18 mouse cellular contexts compared by ENCODE assay signal in genomic region chr15:88288051-88288450, GRCm38 (mm10).
A peak's percentile ranks its signal among the peaks of the same experiment; 100 is the strongest.
DNase-seq lines count a peak whose midpoint lies in the region; ATAC-seq and TF ChIP-seq lines count a peak whose summit lies in the region.
"Had no signal": no experiment of that assay in that cellular context is flagged by ENCODE, and none has a peak within 500 bp of the region (broad histone marks: within the 10 kb centered on the region; RNA-seq: fewer than 3 reads in every experiment).

No protein-coding gene starts in this region.

- H3K27ac ChIP-seq in kidney, embryonic 14.5 days (ENCODE audit: low read depth, low read length): no peak overlapping the region
- H3K27ac ChIP-seq in olfactory bulb, adult 2 months (ENCODE audit: insufficient read depth, low read depth, low read length): peak overlapping the region; percentile 94
- H3K27ac ChIP-seq: forebrain, embryonic 15.5 days; hindbrain, embryonic 12.5 days; midbrain, embryonic 10.5 days; neural tube, embryonic 15.5 days had no signal

- no peak for DNase-seq in kidney, postnatal 10 days
- peak; percentile 8 to 36 for DNase-seq in left cerebral cortex, postnatal 25 days (ENCODE audit: low spot score in 2 of 2)
- no peak for DNase-seq in left cerebral cortex, adult 18-20 months (ENCODE audit: low spot score in 2 of 2)
- DNase-seq in brain, embryonic 14.5 days (ENCODE audit: low read depth): peak; percentile 70
- DNase-seq in layer of hippocampus, postnatal 10 days (ENCODE audit: low spot score in 2 of 2): no peak
- DNase-seq: cerebellum, postnatal 10 days; layer of hippocampus, postnatal 36 days; lung, adult 2 months; lung, postnatal 36 days; right cerebral cortex, postnatal 25 days; thymus, postnatal 14 days had no signal

- peaks cover 29% of the 10 kb centered on the region for H3K27me3 ChIP-seq in kidney, embryonic 14.5 days (ENCODE audit: control insufficient read depth, insufficient read depth, low read length)
- H3K27me3 ChIP-seq: forebrain, embryonic 15.5 days had no signal

- H3K4me3 ChIP-seq in kidney, embryonic 14.5 days (ENCODE audit: low read length): no peak overlapping the region
- no peak overlapping the region for H3K4me3 ChIP-seq in olfactory bulb, adult 2 months (ENCODE audit: insufficient read depth, low read depth, low read length)
- H3K4me3 ChIP-seq: forebrain, embryonic 15.5 days; hindbrain, embryonic 12.5 days; midbrain, embryonic 10.5 days; myocyte; neural tube, embryonic 15.5 days had no signal

- intact Hi-C loops in left cerebral cortex, postnatal 25 days (cut with DNase I): no loop called here

- peak; percentile 72; the same call in 1 of the 2 replicates for ATAC-seq in kidney, embryonic 14.5 days (ENCODE audit: low FRiP score, low TSS enrichment)
- ATAC-seq: forebrain, embryonic 15.5 days had no signal

- H3K4me1 ChIP-seq in kidney, embryonic 14.5 days (ENCODE audit: control insufficient read depth, insufficient read depth, low read length): no peaks in the 10 kb centered on the region
- H3K4me1 ChIP-seq in olfactory bulb, adult 2 months (ENCODE audit: control insufficient read depth, insufficient read depth, low read length): peaks cover 25% of the 10 kb centered on the region

- H3K36me3 ChIP-seq in kidney, embryonic 14.5 days (ENCODE audit: control insufficient read depth, insufficient read depth, low read length): no peaks in the 10 kb centered on the region
- H3K36me3 ChIP-seq: forebrain, embryonic 15.5 days; hindbrain, embryonic 12.5 days; midbrain, embryonic 10.5 days; neural tube, embryonic 15.5 days had no signal

- no peak overlapping the region for H3K4me2 ChIP-seq in kidney, embryonic 14.5 days (replicated peaks; ENCODE audit: low read depth, low read length)
- H3K4me2 ChIP-seq: forebrain, embryonic 15.5 days; hindbrain, embryonic 12.5 days; neural tube, embryonic 15.5 days had no signal

- no peak for TF ChIP-seq POLR2A in brain, embryonic 14.5 days (IDR thresholded peaks at IDR 0.05; ENCODE audit: borderline replicate concordance, extremely low read depth, insufficient read depth, insufficient read length, poor library complexity, severe bottlenecking)
- TF ChIP-seq POLR2A in olfactory bulb, adult 2 months (IDR thresholded peaks at IDR 0.05; ENCODE audit: insufficient read depth, low read depth, low read length): no peak

- no peak overlapping the region for H3K9ac ChIP-seq in kidney, embryonic 14.5 days (ENCODE audit: low read depth, low read length)
- H3K9ac ChIP-seq: forebrain, embryonic 15.5 days; hindbrain, embryonic 12.5 days; neural tube, embryonic 15.5 days had no signal

- H3K9me3 ChIP-seq in kidney, embryonic 14.5 days (ENCODE audit: control insufficient read depth, low read length): no peaks in the 10 kb centered on the region
- H3K9me3 ChIP-seq: forebrain, embryonic 15.5 days; hindbrain, embryonic 12.5 days; midbrain, embryonic 10.5 days; neural tube, embryonic 15.5 days had no signal

- 12% methylated on average over 16 of the region's 16 CpGs for WGBS in kidney, embryonic 14.5 days
- 24% methylated on average over 16 of the region's 16 CpGs for WGBS in olfactory bulb, adult 2 months

- TF ChIP-seq CTCF in brain, embryonic 14.5 days (IDR thresholded peaks at IDR 0.05; ENCODE audit: borderline replicate concordance, extremely low read depth, insufficient read depth, insufficient read length): no peak
- 0 out of 2 replicates have a peak, but pooled peaks have one; percentile 6 for TF ChIP-seq CTCF in olfactory bulb, adult 2 months (IDR thresholded peaks at IDR 0.05; ENCODE audit: insufficient read depth, low read depth, low read length)

Comparison
In these comparisons a context has a peak if more than half of its experiments do, and no peak if none do; other contexts are left out.
1. DNase-seq: peak in left cerebral cortex, postnatal 25 days (2 of 2) and brain, embryonic 14.5 days (single experiment); none in kidney, postnatal 10 days (single experiment), left cerebral cortex, adult 18-20 months (0 of 2) and layer of hippocampus, postnatal 10 days (0 of 2).